Mouse (Mus musculus) heart, postnatal 0 days (tissue): ENCODE results near the gene Gm28038. TPM values are rescaled to one million over a fixed set of nuclear protein-coding genes. Genes with fewer than 3 reads are reported as not detected.

ENCODE experiments used
- ATAC-seq: fragments of 200-750 bp; cut with Nextera tagmentation; 2 replicates; pipeline ENCODE4 v1.8.0; 2017; ENCODE audit warnings: low read depth, moderate number of reproducible peaks, moderate library complexity; ENCODE audit not compliant: insufficient read depth
- DNase-seq: peaks from one replicate; pipeline ENCODE4 v3.0.0-alpha.2; 2016; ENCODE audit warnings: low spot score
- H3K27ac ChIP-seq: fragments of 300-500 bp; sonication (generic); 2 replicates; pipeline ENCODE4 v1.5.1; 2014; ENCODE audit warnings: low read depth, mild to moderate bottlenecking
- H3K27me3 ChIP-seq: fragments of 300-500 bp; sonication (generic); 2 replicates; pipeline ENCODE4 v1.6.1; 2014; ENCODE audit warnings: low read length, mixed read lengths; ENCODE audit not compliant: control insufficient read depth, insufficient read depth
- H3K36me3 ChIP-seq: fragments of 300-500 bp; sonication (generic); replicated peaks from 2 replicates; pipeline ENCODE4 v1.6.1; 2014; ENCODE audit warnings: low read length, mixed read lengths; ENCODE audit not compliant: control insufficient read depth, insufficient read depth
- H3K4me1 ChIP-seq: fragments of 300-500 bp; sonication (generic); 2 replicates; pipeline ENCODE4 v1.6.1; 2014; ENCODE audit warnings: antibody characterized with exemption; ENCODE audit not compliant: control insufficient read depth, insufficient read depth
- H3K4me2 ChIP-seq: fragments of 300-500 bp; sonication (generic); 2 replicates; pipeline ENCODE4 v1.6.1; 2014; ENCODE audit warnings: low read depth, mild to moderate bottlenecking, low read length, moderate library complexity
- H3K4me3 ChIP-seq: fragments of 300-500 bp; sonication (generic); 2 replicates; pipeline ENCODE4 v1.5.1; 2014; ENCODE audit warnings: low read depth, low read length
- H3K9ac ChIP-seq: fragments of 300-500 bp; sonication (generic); replicated peaks from 2 replicates; pipeline ENCODE4 v1.6.1; 2014; ENCODE audit warnings: low read depth, low read length, mixed read lengths
- H3K9me3 ChIP-seq: fragments of 300-500 bp; sonication (generic); replicated peaks from 2 replicates; pipeline ENCODE4 v1.6.1; 2016; ENCODE audit warnings: low read length; ENCODE audit not compliant: control insufficient read depth
- CTCF ChIP-seq: IDR thresholded peaks from 2 replicates; pipeline ENCODE4 v1.5.1; 2016; ENCODE audit warnings: antibody characterized with exemption, control low read depth, low read depth
- EP300 ChIP-seq: IDR thresholded peaks from 2 replicates; pipeline ENCODE4 v1.6.1; 2016; ENCODE audit warnings: antibody characterized with exemption, low read depth
- WGBS: fragments of 180-500 bp; shearing (Covaris S2); extraction: QIAGEN DNeasy Blood & Tissue Kit; methylation state at CpG from one replicate; pipeline ENCODE4 v1.1.7; 2014; 5-methylcytosine and 5-hydroxymethylcytosine counted together
- polyA plus RNA-seq: library from polyadenylated mRNA; unstranded; fragments of >200 nt; fragmentation: Nextera tagmentation; extraction: Ambion mirVana; gene quantifications from 2 replicates; pipeline ENCODE4 v1.2.1, GENCODE M21; 2015
- total RNA-seq: library from RNA; depleted of rRNA; stranded (reverse); fragments of >200 nt; gene quantifications from 2 replicates; pipeline ENCODE4 v1.2.3, GENCODE M21; 2014; ENCODE audit warnings: low replicate concordance

Gene Gm28038
- total and polyA plus RNA-seq, 2 experiments from 2014 or later, result not detected

DNA sequence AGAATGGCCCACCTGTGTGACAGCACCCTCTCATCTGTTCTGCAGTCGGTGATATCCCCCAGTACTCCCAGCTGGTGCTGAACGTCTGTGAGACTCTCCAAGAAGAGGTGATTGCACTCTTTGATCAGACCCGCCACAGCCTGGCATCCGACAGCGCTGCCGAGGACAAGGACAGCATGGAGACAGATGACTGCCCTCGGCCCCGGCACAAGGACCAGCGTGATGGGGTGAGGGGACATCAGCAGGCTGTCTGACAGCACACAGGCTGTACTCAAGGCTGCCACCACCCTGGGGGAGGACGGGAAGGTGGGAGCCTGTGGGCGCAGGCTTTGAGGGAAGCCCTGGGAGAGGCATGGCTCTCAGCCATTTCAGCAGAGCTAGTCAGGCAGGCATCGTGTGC lies 56.3 kb downstream of the Gm28038 start:
- Histone ChIP-seq H3K4me3 (no peak overlapping the region), H3K4me1 (no peaks in the 10 kb centered on the region), H3K27me3 (no peaks in the 10 kb centered on the region), H3K27ac (no peak overlapping the region), H3K4me2 (no peak overlapping the region), H3K36me3 (peaks cover 86% of the 10 kb centered on the region), H3K9ac (no peak overlapping the region), H3K9me3 (no peaks in the 10 kb centered on the region)
- TF ChIP-seq CTCF (no peak), EP300 (no peak)
- DNase-seq (no peak), ATAC-seq (peak; percentile 29; the same call in 1 of the 2 replicates)
- WGBS, result 58% methylated on average over 12 of the region's 12 CpGs

DNA sequence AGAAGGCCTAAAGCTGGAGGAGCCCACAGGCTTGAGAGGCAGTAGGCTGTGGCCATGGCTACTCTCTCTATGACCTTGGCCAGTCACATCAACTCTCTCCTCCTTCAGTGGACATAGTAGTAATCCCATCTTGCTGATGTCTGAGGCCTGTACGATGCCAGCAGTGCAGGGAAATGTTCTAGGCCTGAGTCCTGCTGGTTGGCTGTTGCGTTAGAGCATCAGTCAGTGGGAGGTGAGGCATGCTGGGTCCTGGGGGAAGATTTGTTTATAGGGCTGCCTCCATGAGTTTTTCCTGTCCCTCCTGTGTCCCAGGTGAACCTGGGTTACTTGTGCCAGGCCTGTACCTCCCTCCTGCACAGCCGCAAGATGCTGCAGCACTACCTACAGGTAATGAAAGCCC lies 61.2 kb downstream of the Gm28038 start:
- H3K9ac ChIP-seq, result no peak overlapping the region
- ATAC-seq (no peak), DNase-seq (no peak)
- no peak for TF ChIP-seq EP300
- TF ChIP-seq CTCF, result no peak
- H3K27me3 ChIP-seq, result no peaks in the 10 kb centered on the region
- no peak overlapping the region for H3K27ac ChIP-seq
- no peaks in the 10 kb centered on the region for H3K9me3 ChIP-seq
- H3K36me3 ChIP-seq, result peaks cover 88% of the 10 kb centered on the region
- 79% methylated on average over 3 of the region's 3 CpGs for WGBS
- H3K4me2 ChIP-seq, result no peak overlapping the region
- 0 out of 2 replicates have a peak, but pooled peaks cover 5% of the 10 kb centered on the region for H3K4me1 ChIP-seq
- no peak overlapping the region for H3K4me3 ChIP-seq

DNA sequence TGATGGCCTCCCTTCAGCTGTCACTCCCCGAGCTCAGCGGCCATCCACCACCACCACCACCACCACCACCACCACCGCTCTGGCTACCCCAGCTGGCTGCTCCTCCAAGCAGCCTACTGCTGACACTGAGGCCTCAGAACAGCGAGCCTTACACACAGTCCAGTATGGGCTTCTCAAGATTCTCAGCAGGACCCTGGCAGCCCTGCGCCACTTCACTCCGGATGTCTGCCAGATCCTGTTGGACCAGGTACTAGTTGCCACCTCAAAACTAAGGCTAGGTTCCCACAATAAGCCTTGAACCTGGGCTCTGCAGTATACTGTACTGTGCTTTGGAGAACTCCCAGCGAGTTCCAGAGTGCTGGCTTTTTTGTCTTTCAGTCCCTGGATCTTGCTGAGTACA lies 61.7 kb downstream of the Gm28038 start:
- Histone ChIP-seq H3K27ac (no peak overlapping the region; the same call in 1 of the 2 replicates), H3K36me3 (peaks cover 88% of the 10 kb centered on the region), H3K4me1 (0 out of 2 replicates have a peak, but pooled peaks cover 5% of the 10 kb centered on the region), H3K4me2 (no peak overlapping the region), H3K9me3 (no peaks in the 10 kb centered on the region), H3K27me3 (no peaks in the 10 kb centered on the region), H3K4me3 (no peak overlapping the region), H3K9ac (no peak overlapping the region)
- no peak for DNase-seq
- TF ChIP-seq EP300 (no peak), CTCF (no peak)
- 89% methylated on average over 7 of the region's 7 CpGs for WGBS
- ATAC-seq, result no peak

DNA sequence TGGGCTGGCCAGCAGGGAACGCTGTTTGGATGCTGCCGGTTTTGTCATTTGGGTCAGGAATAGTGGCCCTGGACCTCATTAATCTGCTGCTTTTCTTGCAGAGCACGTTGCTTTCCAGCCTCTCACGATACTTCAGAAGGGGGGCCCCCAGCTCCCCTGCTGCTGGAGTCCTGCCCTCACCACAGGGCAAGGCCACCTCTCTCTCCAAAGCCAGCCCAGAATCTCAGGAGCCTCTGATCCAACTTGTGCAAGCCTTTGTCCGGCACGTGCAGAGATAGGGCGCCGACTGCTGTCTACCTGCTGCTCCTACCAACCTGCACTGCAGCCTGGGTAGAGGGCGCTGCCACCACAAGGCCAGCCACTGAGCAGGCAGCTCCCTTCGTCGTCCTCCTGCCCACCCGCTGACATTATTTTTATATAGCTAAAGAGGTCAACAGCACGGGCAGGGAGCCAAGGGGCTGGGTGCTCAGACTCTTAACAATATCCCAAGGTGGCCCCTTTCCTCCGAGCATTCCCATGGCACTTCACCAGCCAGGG lies 62.8 kb downstream of the Gm28038 start:
- ATAC-seq (peak; percentile 84), DNase-seq (peak; percentile 81)
- 0 out of 2 replicates have a peak, but pooled peaks have one; percentile 5 for TF ChIP-seq EP300
- peak; percentile 63 for TF ChIP-seq CTCF
- H3K27ac ChIP-seq, result peak overlapping the region; percentile 72
- WGBS, result 34% methylated on average over 14 of the region's 14 CpGs
- 0 out of 2 replicates have a peak, but pooled peaks cover 5% of the 10 kb centered on the region for H3K4me1 ChIP-seq
- peaks cover 89% of the 10 kb centered on the region for H3K36me3 ChIP-seq
- no peaks in the 10 kb centered on the region for H3K9me3 ChIP-seq
- H3K27me3 ChIP-seq, result no peaks in the 10 kb centered on the region
- no peak overlapping the region for H3K4me3 ChIP-seq
- no peak overlapping the region for H3K4me2 ChIP-seq
- H3K9ac ChIP-seq, result 0 out of 2 replicates have a peak overlapping the region, but pooled peaks have one; percentile 17

DNA sequence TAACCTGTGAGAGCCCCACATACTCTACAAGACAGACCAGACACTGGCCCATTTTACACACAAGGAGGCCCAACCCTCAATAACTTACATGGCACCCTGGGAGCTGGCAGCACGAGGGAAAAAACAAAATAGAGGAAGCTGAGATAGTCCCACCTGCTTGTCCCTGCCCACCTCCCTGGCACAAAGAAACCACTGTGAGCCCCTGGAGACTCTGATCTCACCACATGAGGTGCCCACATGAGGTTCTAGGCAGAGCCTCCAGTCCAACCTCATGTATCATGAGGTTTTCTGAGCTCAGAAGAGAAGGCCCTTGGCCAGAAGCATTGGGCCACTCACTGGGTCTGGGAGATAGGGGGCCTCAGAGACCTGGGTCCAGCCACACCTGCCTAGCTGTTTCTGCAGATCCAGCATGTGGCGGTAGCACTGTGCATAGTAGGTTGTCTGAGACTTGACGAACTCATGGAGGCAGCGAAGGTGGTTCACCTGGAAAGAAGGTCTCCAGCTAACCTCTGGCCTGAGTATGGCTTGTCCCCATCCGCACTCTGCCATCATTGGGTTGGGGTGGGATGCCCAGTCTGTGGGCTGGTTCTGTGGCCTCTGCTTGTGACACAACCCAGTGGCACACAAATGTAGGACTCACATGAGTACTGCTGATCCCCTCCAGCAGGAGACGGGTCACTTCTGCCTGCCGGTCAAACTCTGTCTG lies 65.3 kb downstream of the Gm28038 start:
- ATAC-seq (no peak), DNase-seq (no peak)
- Histone ChIP-seq H3K36me3 (peaks cover 86% of the 10 kb centered on the region), H3K9ac (no peak overlapping the region), H3K4me1 (0 out of 2 replicates have a peak, but pooled peaks cover 5% of the 10 kb centered on the region), H3K9me3 (no peaks in the 10 kb centered on the region), H3K27me3 (no peaks in the 10 kb centered on the region), H3K27ac (no peak overlapping the region), H3K4me2 (no peak overlapping the region), H3K4me3 (no peak overlapping the region)
- TF ChIP-seq EP300 (no peak), CTCF (no peak)
- 85% methylated on average over 7 of the region's 7 CpGs for WGBS
